Mouse (Mus musculus): ENCODE data around the gene Gpm6a.

Gpm6a gene

GRCm38 (mm10) chr8:54954741-54955455 lies at the start of gene Gpm6a:
Gene Gpm6a (plus strand): TSS chr8:54954843.
- DNase-seq: no peak

DNA sequence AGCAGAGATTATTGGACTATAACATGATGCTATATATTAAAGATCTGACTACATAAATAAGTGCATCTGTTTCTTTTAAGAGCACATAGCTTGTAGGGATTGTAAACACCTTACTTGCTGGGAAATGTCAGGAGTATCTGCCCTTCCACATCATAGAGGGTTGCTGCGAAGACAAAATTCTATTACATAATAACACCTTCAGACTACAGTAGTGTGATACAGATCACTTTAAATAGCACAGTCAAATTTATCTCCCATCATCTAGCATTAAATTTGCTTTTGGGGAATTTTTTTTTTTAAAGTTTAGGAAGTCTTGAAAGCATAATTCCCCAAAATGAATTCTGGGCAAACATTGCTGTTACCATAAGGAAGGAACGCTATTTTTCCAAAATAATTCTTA lies 41.8 kb upstream of the Gpm6a start:
- DNase-seq: no peak

- DNase-seq: no peak
Observed at GRCm38 (mm10) chr8:54917710-54918109, 36.9 kb upstream of the Gpm6a start.

GRCm38 (mm10) chr8:54922160-54922855 lies 32.3 kb upstream of the Gpm6a start:
- DNase-seq: no peak

DNA sequence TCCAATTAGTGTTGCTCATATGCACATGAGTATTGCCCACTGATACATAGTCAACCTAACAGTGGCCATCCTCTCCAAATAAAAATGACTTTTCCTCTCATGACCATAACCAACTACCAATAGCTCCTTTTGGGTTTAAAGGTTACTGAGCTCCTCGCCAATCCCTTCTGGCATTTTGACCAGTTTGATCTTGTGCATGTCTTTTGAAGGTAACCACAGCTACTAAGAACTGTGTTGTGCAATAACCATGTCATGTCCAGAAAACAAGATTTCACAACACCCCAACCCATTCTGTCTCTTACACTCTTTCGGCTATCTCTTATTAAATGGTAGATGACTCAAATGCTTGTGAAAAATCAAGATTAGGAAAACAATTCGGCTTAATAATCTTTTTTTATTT lies 29.7 kb upstream of the Gpm6a start:
- peak; percentile 52 for DNase-seq

- no peak for DNase-seq
Observed at GRCm38 (mm10) chr8:54932306-54932705, 22.3 kb upstream of the Gpm6a start.

DNA sequence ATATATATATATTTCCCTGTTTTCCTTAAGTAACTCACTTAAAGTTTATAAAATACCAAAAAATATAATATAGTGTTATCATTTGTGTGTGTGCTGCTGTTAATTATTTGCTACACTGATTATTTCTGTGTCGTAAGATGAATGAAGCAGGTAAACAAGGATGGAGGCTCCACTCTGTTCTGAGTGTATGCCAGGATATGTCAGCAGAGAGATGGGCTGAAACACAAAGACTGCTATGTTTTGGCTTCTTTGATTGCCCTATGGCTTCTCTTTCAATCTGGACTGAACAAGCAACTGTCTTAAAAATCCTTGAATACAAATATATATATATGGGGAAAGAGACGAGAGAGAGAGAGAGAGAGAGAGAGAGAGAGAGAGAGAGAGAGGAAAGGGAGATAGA lies 1.3 kb upstream of the Gpm6a start:
- DNase-seq: no peak

DNA sequence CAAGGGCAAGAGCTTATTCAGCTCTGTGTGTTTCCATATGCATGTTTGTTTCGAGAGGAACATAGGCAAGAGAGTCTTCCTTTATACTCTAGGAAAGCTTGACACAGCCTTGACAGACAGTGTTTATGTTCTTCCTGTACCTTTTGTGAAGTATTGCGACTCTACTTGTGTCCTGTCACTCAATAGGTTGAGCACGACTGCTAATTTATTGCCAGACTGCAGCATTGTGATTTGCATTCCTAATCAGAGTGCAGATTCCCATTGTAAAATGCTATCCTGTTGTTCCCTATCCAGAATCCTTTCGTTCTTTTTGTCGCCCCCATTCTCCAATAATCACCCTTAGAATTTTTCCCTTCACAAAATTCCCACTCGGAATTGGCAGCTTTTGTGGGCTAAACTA lies 613 bp upstream of the Gpm6a start:
- no peak for DNase-seq

DNA sequence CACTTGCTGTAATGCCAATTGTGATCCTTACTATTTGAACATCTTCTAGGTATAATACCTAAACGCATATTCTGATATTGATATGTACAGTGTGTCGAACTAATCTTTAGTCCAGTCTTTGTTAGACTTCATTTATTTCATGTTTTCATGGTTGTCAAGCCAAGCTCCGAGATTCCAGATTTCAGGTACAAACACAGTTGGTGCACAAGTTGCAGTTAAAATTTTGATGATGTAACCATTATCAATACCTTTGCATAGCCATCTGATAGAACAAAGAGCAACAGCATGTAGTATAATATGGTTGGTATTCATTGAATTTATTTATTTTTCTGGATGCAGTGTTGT lies 785 bp downstream of the Gpm6a start:
- no peak for DNase-seq

DNA sequence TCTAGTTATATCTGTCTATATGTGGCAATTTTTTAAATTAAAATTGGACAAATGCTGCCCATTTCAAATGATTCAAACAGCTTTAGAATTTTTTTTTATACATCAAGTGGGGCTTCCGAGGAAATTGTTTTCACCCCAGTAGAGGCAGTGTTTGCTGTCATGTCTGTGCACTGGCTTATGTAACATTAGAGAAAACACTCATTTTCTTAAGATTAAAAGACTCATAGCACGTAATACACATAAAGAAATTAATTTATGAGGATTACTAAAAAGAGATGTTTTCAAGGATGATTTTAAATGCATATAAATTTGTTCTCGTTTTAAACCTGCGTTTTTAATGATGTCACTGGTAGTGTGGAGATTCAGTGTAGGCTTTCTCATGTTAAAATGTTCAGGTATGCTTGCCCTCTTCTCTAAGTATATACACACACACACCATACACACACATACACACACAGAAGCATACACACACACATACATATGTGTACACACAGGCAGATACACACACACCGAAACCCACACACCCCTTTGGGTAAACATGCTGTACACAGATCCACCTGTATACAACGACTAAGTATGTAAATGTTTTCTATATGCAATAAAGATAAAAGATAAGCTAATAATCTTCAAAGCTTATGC lies 1.4 kb downstream of the Gpm6a start:
- no peak for DNase-seq

DNA sequence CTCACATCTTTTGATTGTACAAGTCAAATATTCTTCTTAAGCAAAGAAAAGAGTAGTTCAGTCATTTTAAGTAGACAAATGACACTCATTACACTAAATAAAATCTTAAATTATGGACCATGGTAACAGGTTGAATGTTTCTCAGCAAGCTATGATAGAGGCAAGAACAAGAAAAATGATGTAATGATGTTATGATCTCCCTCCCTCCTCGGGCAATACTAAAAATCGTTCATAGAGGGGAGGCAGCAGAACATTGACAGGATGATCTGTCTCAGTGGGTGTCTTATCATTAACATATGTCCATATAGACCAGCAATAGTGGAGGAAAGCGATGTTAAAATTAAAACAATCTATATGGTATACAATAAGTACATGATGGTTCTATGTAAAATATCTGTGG lies 2.1 kb downstream of the Gpm6a start:
- no peak for DNase-seq

DNA sequence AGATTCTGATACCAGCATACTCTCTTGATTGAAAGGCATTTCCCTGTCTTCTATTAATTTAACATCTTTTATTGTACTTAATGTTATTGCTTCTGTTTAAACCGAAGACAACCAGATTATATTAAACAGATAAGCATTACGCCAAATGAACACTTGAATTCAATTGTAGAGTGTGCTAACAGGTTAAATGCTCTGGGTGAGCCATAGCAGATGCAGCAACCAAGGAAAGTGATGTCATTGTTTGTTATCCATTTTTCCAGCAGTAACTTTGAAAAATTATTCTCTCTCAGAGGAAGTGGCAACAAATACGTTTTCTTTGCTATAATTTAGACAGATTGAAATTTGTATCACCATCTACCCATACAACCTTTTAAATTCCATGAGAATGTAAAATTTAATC lies 2.9 kb downstream of the Gpm6a start:
- no peak for DNase-seq

- DNase-seq: no peak
Observed at GRCm38 (mm10) chr8:54961571-54961970, 6.9 kb downstream of the Gpm6a start.

DNA sequence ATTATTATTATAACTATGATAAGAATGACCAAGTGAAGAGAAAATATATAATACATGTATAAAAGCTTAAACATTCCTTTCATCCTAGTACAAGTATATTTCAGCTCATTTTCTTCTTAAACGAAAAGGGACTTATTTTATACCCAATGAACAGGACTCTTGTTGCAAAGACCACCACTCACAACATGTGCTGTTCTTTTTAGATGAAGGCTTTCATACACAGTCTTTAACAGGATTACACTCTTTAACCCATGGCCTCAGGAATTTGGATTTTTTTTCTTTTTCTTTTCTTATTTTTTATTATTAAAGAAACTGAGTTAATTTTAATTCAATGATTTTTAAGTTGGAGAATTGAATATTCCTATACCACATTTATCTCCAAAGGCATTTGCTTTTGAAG lies 20.4 kb downstream of the Gpm6a start:
- DNase-seq: no peak

GRCm38 (mm10) chr8:54975506-54975905 lies 20.9 kb downstream of the Gpm6a start:
- DNase-seq: no peak

DNA sequence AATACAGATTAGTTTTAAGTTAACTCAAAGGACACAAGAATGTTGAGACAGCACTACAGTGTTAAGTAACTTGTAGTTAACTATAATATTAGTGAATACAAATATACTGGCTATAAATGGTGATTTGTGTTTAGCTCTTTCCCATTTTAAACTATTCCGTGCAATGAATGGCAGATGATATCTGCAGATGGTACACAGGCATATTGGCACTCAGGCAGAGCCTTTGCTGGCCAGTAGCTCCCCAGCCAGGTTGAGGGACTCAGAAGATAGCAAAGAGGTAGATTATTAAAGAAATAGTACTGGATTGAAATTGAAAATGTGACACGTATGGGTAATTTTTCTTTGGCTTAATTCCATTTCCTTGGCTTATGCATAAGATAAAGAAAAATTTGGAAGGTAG lies 21.3 kb downstream of the Gpm6a start:
- no peak for DNase-seq

GRCm38 (mm10) chr8:54976663-54977062 lies 22.0 kb downstream of the Gpm6a start:
- DNase-seq: no peak

DNA sequence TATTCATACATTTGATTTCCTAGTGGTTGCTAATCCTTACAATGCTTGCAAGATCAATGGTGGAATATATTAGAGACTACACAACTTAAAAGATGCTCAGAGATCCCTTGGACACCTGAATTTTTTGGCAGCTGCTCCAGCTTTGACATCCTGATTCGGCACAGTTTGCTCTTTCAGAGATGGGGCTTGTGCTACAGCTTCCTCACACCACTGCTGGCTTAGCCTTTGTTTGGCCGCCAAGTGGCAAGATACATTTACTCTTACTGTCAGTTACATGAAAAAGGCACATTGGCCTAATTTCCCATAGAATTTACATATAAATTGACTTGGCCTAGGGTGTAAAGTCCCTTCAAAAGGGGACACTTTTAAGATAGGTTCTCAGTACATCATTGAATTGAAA lies 32.1 kb downstream of the Gpm6a start:
- no peak for DNase-seq

DNA sequence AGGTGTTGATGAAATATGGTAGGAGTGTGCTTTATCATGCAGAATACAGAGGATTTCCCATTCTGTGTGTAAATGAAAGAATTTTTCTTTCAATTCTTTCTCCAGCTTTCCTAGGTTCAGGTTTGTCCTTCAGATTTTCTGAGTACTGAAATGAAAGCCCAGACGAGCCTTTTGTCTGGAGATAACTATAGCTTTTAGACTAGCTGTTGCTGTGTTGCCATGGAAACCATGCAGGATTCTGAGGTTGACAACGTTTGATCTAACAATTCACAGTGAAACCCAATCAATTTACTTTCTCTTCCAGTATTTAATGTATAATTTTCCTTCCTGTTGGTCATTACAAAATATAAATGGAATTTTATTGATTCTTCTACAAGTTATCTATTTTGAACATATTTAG lies 34.5 kb downstream of the Gpm6a start:
- no peak for DNase-seq

GRCm38 (mm10) chr8:54991840-54992609 lies 37.4 kb downstream of the Gpm6a start:
- no peak for DNase-seq

GRCm38 (mm10) chr8:54995662-54996061 lies 41.0 kb downstream of the Gpm6a start:
- no peak for DNase-seq

- DNase-seq: no peak
Observed at GRCm38 (mm10) chr8:55002398-55002797, 47.8 kb downstream of the Gpm6a start.

- no peak for DNase-seq
Observed at GRCm38 (mm10) chr8:55002946-55003345, 48.3 kb downstream of the Gpm6a start.

DNA sequence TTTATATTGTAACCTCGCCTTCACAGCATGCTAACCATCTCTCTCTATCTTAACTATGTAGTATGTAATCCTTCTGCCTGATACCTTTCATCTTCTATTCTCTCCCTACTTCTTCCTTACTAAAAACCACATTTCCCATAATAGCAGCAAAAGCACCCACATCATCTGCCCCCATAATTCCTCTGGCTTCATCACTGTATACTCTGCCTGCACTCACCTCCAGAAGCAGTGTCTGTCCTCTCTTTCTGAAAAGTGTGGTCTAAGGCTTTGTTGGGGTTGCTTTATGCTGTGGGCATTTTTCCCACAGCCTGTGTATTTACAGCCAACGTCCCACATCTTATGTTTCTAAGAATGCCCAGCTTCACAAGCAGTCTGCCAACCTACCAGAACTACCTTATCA lies 57.6 kb downstream of the Gpm6a start:
- no peak for DNase-seq
